Mouse (Mus musculus): ENCODE data around the gene Olfr668. TPM values are rescaled to one million over a fixed set of nuclear protein-coding genes. Genes with fewer than 3 reads are reported as not detected.

Olfr668 gene
- not detected for polyA plus RNA-seq (2014; fragmentation: Illumina TruSeq; extraction: RNeasy Lipid Tissue Mini Kit (QIAGEN cat#74804); ENCODE audit: low read depth, low replicate concordance)

GRCm38 (mm10) chr7:104927957-104928356, at the start of gene Olfr668:
TSS of gene Olfr668 (minus strand) at chr7:104928057.

DNA sequence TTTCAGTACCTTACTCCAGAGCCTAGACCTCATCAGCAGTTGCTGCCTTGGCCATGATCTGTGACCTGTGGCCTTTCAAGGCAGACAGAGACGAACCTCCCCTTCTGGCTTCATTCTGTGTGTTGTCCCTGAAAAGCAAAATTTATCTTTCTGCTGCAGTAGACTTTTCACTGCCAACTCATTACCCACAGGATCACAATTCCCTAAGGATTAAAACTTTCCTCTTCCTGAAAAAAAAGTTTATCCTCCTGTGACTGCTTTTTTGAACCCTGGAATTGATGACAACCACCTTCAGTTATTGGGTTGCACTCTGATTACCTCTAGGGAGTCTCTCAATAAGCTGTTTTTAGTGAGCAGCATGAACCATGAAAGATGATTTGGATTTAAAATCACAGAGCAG, 34.7 kb upstream of the Olfr668 start, which contains the start of gene Olfr670:
TSS of gene Olfr670 (minus strand) at position 101 of the 400 bp plus-strand sequence.

DNA sequence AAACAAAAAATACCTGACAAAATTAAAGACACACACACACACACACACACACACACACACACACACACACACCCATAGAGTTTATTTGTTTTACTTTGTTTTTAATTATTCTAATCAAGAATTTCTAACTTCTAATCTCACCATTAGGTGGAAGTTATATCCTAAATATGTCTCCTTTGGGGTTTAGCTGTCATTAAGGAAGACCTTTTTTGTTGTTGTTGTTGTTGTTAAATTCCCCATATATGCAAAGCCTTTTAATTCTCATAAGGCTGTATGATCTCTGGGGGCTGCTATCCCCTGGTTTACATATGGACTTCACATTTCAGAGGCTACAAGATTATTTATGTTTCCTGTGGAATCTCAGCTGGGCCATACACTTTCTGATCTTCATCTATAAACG, 6.1 kb upstream of the Olfr668 start, which contains the start of gene Olfr669:
TSS of gene Olfr669 (plus strand) at position 301 of the 400 bp plus-strand sequence.

GRCm38 (mm10) chr7:104921382-104921781, 6.5 kb downstream of the Olfr668 start, which contains the start of gene Olfr667:
TSS of gene Olfr667 (minus strand) at chr7:104921482.

DNA sequence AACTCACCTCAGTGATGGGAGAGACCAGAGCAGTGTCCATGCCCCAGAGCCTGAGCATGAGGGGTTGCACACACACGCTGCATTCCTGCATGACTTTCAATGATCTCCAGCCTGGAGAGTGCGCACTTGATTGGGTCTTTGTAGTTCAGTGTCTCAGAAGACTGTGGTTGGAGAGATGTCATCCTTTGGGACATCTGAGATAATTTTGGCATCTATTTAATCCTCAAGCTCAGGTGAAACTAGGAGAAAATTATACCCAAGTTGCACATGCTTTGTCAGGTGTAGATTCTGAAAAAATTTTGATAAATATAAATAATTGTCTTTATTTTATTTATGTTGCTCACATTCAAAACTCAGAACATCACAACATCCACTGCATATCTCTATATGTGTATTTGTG, 32.0 kb downstream of the Olfr668 start, which contains the start of gene Olfr666:
TSS of gene Olfr666 (minus strand) at position 101 of the 400 bp plus-strand sequence.

GRCm38 (mm10) chr7:104877731-104878130, 50.1 kb downstream of the Olfr668 start, which contains the start of gene Olfr665:
TSS of gene Olfr665 (plus strand) at chr7:104878031.

Other genes starting within 250 kb of the Olfr668 start
- not detected for gene Olfr661, start 241.6 kb downstream of the Olfr668 start, polyA plus RNA-seq (2014; fragmentation: Illumina TruSeq; extraction: RNeasy Lipid Tissue Mini Kit (QIAGEN cat#74804); ENCODE audit: low read depth, low replicate concordance)
- gene Usp17le, start 150.6 kb downstream of the Olfr668 start, polyA plus RNA-seq (2014; fragmentation: Illumina TruSeq; extraction: RNeasy Lipid Tissue Mini Kit (QIAGEN cat#74804); ENCODE audit: low read depth, low replicate concordance), result not detected
- not detected for gene Usp17lb, start 85.5 kb downstream of the Olfr668 start, polyA plus RNA-seq (2014; fragmentation: Illumina TruSeq; extraction: RNeasy Lipid Tissue Mini Kit (QIAGEN cat#74804); ENCODE audit: low read depth, low replicate concordance)
- gene Usp17la, start 71.0 kb downstream of the Olfr668 start, polyA plus RNA-seq (2014; fragmentation: Illumina TruSeq; extraction: RNeasy Lipid Tissue Mini Kit (QIAGEN cat#74804); ENCODE audit: low read depth, low replicate concordance), result not detected
- gene Olfr665, start 50.0 kb downstream of the Olfr668 start, polyA plus RNA-seq (2014; fragmentation: Illumina TruSeq; extraction: RNeasy Lipid Tissue Mini Kit (QIAGEN cat#74804); ENCODE audit: low read depth, low replicate concordance), result not detected
- gene Olfr666, start 32.1 kb downstream of the Olfr668 start, polyA plus RNA-seq (2014; fragmentation: Illumina TruSeq; extraction: RNeasy Lipid Tissue Mini Kit (QIAGEN cat#74804); ENCODE audit: low read depth, low replicate concordance), result not detected
- not detected for gene Olfr667, start 6.6 kb downstream of the Olfr668 start, polyA plus RNA-seq (2014; fragmentation: Illumina TruSeq; extraction: RNeasy Lipid Tissue Mini Kit (QIAGEN cat#74804); ENCODE audit: low read depth, low replicate concordance)
- not detected for gene Olfr669, start 6.2 kb upstream of the Olfr668 start, polyA plus RNA-seq (2014; fragmentation: Illumina TruSeq; extraction: RNeasy Lipid Tissue Mini Kit (QIAGEN cat#74804); ENCODE audit: low read depth, low replicate concordance)
- not detected for gene Olfr670, start 34.6 kb upstream of the Olfr668 start, polyA plus RNA-seq (2014; fragmentation: Illumina TruSeq; extraction: RNeasy Lipid Tissue Mini Kit (QIAGEN cat#74804); ENCODE audit: low read depth, low replicate concordance)
- gene Olfr671, start 51.1 kb upstream of the Olfr668 start, polyA plus RNA-seq (2014; fragmentation: Illumina TruSeq; extraction: RNeasy Lipid Tissue Mini Kit (QIAGEN cat#74804); ENCODE audit: low read depth, low replicate concordance), result not detected
- not detected for gene Olfr672, start 74.0 kb upstream of the Olfr668 start, polyA plus RNA-seq (2014; fragmentation: Illumina TruSeq; extraction: RNeasy Lipid Tissue Mini Kit (QIAGEN cat#74804); ENCODE audit: low read depth, low replicate concordance)
- gene Olfr675, start 100.4 kb upstream of the Olfr668 start, polyA plus RNA-seq (2014; fragmentation: Illumina TruSeq; extraction: RNeasy Lipid Tissue Mini Kit (QIAGEN cat#74804); ENCODE audit: low read depth, low replicate concordance), result not detected
- gene Olfr676, start 104.6 kb upstream of the Olfr668 start, polyA plus RNA-seq (2014; fragmentation: Illumina TruSeq; extraction: RNeasy Lipid Tissue Mini Kit (QIAGEN cat#74804); ENCODE audit: low read depth, low replicate concordance), result not detected
- not detected for gene Olfr677, start 123.3 kb upstream of the Olfr668 start, polyA plus RNA-seq (2014; fragmentation: Illumina TruSeq; extraction: RNeasy Lipid Tissue Mini Kit (QIAGEN cat#74804); ENCODE audit: low read depth, low replicate concordance)
- gene Olfr678, start 136.4 kb upstream of the Olfr668 start, polyA plus RNA-seq (2014; fragmentation: Illumina TruSeq; extraction: RNeasy Lipid Tissue Mini Kit (QIAGEN cat#74804); ENCODE audit: low read depth, low replicate concordance), result not detected
- gene Olfr679, start 153.1 kb upstream of the Olfr668 start, polyA plus RNA-seq (2014; fragmentation: Illumina TruSeq; extraction: RNeasy Lipid Tissue Mini Kit (QIAGEN cat#74804); ENCODE audit: low read depth, low replicate concordance), result not detected
- gene Olfr680-ps1, start 164.8 kb upstream of the Olfr668 start, polyA plus RNA-seq (2014; fragmentation: Illumina TruSeq; extraction: RNeasy Lipid Tissue Mini Kit (QIAGEN cat#74804); ENCODE audit: low read depth, low replicate concordance), result not detected
- gene Olfr681, start 188.8 kb upstream of the Olfr668 start, polyA plus RNA-seq (2014; fragmentation: Illumina TruSeq; extraction: RNeasy Lipid Tissue Mini Kit (QIAGEN cat#74804); ENCODE audit: low read depth, low replicate concordance), result not detected
- gene Olfr683, start 219.0 kb upstream of the Olfr668 start, polyA plus RNA-seq (2014; fragmentation: Illumina TruSeq; extraction: RNeasy Lipid Tissue Mini Kit (QIAGEN cat#74804); ENCODE audit: low read depth, low replicate concordance), result not detected
- gene Olfr684, start 235.6 kb upstream of the Olfr668 start, polyA plus RNA-seq (2014; fragmentation: Illumina TruSeq; extraction: RNeasy Lipid Tissue Mini Kit (QIAGEN cat#74804); ENCODE audit: low read depth, low replicate concordance), result not detected

Measured in adrenal gland, adult 10 weeks (tissue).